Comparison of ENCODE assay signal across 7 mouse cellular contexts in genomic region chr15:101983949-101984601, GRCm38 (mm10). TPM values are rescaled to one million over a fixed set of nuclear protein-coding genes. Genes with fewer than 3 reads are reported as not detected.
DNase-seq lines count a peak whose midpoint lies in the region; ATAC-seq and TF ChIP-seq lines count a peak whose summit lies in the region.

No protein-coding gene starts in this region.

- WGBS in embryonic facial prominence, embryonic 12.5 days: 2% methylated on average over 15 of the region's 15 CpGs
- WGBS in heart, adult 2 months: 3% methylated on average over 15 of the region's 15 CpGs
- WGBS in limb, embryonic 13.5 days: 2% methylated on average over 15 of the region's 15 CpGs
- WGBS in midbrain, embryonic 16.5 days: 2% methylated on average over 15 of the region's 15 CpGs

- H3K36me3 ChIP-seq in embryonic facial prominence, embryonic 12.5 days: no peaks in the 10 kb centered on the region
- no peaks in the 10 kb centered on the region for H3K36me3 ChIP-seq in heart, adult 2 months (ENCODE audit: control insufficient read depth, insufficient read depth, low read length)
- no peaks in the 10 kb centered on the region for H3K36me3 ChIP-seq in limb, embryonic 13.5 days
- no peaks in the 10 kb centered on the region for H3K36me3 ChIP-seq in midbrain, embryonic 16.5 days (ENCODE audit: control insufficient read depth, insufficient read depth, low read length)

- peak overlapping the region; percentile 66 for H3K27ac ChIP-seq in embryonic facial prominence, embryonic 12.5 days
- H3K27ac ChIP-seq in heart, adult 2 months: peak overlapping the region; percentile 80
- H3K27ac ChIP-seq in limb, embryonic 13.5 days: peak overlapping the region; percentile 48
- H3K27ac ChIP-seq in midbrain, embryonic 16.5 days (ENCODE audit: low read length): peak overlapping the region; percentile 78

- no peak overlapping the region for H3K9ac ChIP-seq in embryonic facial prominence, embryonic 12.5 days
- peak overlapping the region; percentile 11; the same call in 1 of the 2 replicates for H3K9ac ChIP-seq in heart, adult 2 months (ENCODE audit: low read depth, low read length)
- peak overlapping the region; percentile 43 for H3K9ac ChIP-seq in limb, embryonic 13.5 days
- peak overlapping the region; percentile 42; the same call in 1 of the 2 replicates for H3K9ac ChIP-seq in midbrain, embryonic 16.5 days (ENCODE audit: low read depth, low read length)

- peak; percentile 96 for TF ChIP-seq EP300 in heart, adult 2 months (IDR thresholded peaks at IDR 0.05; ENCODE audit: insufficient read depth, low read depth, low read length)

- peak; percentile 74 for TF ChIP-seq POLR2A in heart, adult 2 months (IDR thresholded peaks at IDR 0.05; ENCODE audit: insufficient read depth, low read depth, low read length)

- peak overlapping the region; percentile 26 for H3K4me3 ChIP-seq in embryonic facial prominence, embryonic 12.5 days
- H3K4me3 ChIP-seq in heart, adult 2 months: peak overlapping the region; percentile 28; the same call in 1 of the 2 replicates
- H3K4me3 ChIP-seq in limb, embryonic 13.5 days: peak overlapping the region; percentile 25
- H3K4me3 ChIP-seq in midbrain, embryonic 16.5 days (ENCODE audit: low read depth, low read length): peak overlapping the region; percentile 29

- peak; percentile 90 for ATAC-seq in embryonic facial prominence, embryonic 12.5 days (ENCODE audit: insufficient number of reproducible peaks, insufficient read depth, low FRiP score, low TSS enrichment)
- ATAC-seq in limb, embryonic 13.5 days (ENCODE audit: low FRiP score, low read depth): peak; percentile 92
- ATAC-seq in midbrain, embryonic 16.5 days: peak; percentile 97

- no peaks in the 10 kb centered on the region for H3K9me3 ChIP-seq in embryonic facial prominence, embryonic 12.5 days
- no peaks in the 10 kb centered on the region for H3K9me3 ChIP-seq in limb, embryonic 13.5 days
- no peaks in the 10 kb centered on the region for H3K9me3 ChIP-seq in midbrain, embryonic 16.5 days (replicated peaks; ENCODE audit: control insufficient read depth, low read length, poor library complexity, severe bottlenecking)

- no peaks in the 10 kb centered on the region for H3K79me2 ChIP-seq in heart, adult 2 months (replicated peaks; ENCODE audit: control insufficient read depth, insufficient read depth, low read length)

- H3K4me2 ChIP-seq in embryonic facial prominence, embryonic 12.5 days (replicated peaks): peak overlapping the region; percentile 48
- H3K4me2 ChIP-seq in limb, embryonic 13.5 days (replicated peaks): peak overlapping the region; percentile 56
- H3K4me2 ChIP-seq in midbrain, embryonic 16.5 days (ENCODE audit: low read length): peak overlapping the region; percentile 53

- peaks cover 5% of the 10 kb centered on the region for H3K4me1 ChIP-seq in embryonic facial prominence, embryonic 12.5 days
- H3K4me1 ChIP-seq in heart, adult 2 months (ENCODE audit: control insufficient read depth, insufficient read depth, low read length): peaks cover 3% of the 10 kb centered on the region; the same call in 1 of the 2 replicates
- H3K4me1 ChIP-seq in limb, embryonic 13.5 days: peaks cover 11% of the 10 kb centered on the region; the same call in 1 of the 2 replicates
- no peaks in the 10 kb centered on the region; the same call in 1 of the 2 replicates for H3K4me1 ChIP-seq in midbrain, embryonic 16.5 days (ENCODE audit: control insufficient read depth, insufficient read depth, low read length)

- TF ChIP-seq CTCF in heart, adult 2 months (IDR thresholded peaks at IDR 0.05): peak; percentile 67

- DNase-seq in adrenal gland, postnatal 25 days: peak; percentile 84
- DNase-seq in heart, adult 2 months: peak; percentile 88 to 92
- peak; percentile 94 to 95 for DNase-seq in kidney, adult 8-10 months
- DNase-seq in spleen, postnatal 10 days (ENCODE audit: low spot score in 2 of 2): peak; percentile 80 to 90

- intact Hi-C loops in heart, adult 2 months (cut with DNase I): loop anchor here (1.0 to 10.0 kb wide), 3 partner anchors 11 to 241 kb away; no protein-coding TSS in a partner anchor

- no peaks in the 10 kb centered on the region for H3K27me3 ChIP-seq in embryonic facial prominence, embryonic 12.5 days
- no peaks in the 10 kb centered on the region for H3K27me3 ChIP-seq in heart, adult 2 months (ENCODE audit: control insufficient read depth, insufficient read depth, low read length)
- 0 out of 2 replicates have a peak, but pooled peaks cover 3% of the 10 kb centered on the region for H3K27me3 ChIP-seq in limb, embryonic 13.5 days
- H3K27me3 ChIP-seq in midbrain, embryonic 16.5 days (ENCODE audit: control insufficient read depth, insufficient read depth, low read depth, low read length): no peaks in the 10 kb centered on the region

RNA-seq across cellular contexts. Expression of gene Krt8, which starts 20.2 kb away (rescaled TPM):
- 0.36 and 1.00 TPM in 2 replicates for total RNA-seq in adrenal gland, postnatal 25 days (2021)
- 45.6 and 56.5 TPM in 2 replicates for polyA plus RNA-seq in embryonic facial prominence, embryonic 12.5 days (2016; fragmentation: Nextera tagmentation; extraction: Ambion mirVana)
- 1 to 10 TPM; 1.7 TPM for total RNA-seq in heart, adult 2 months (2021)
- polyA plus RNA-seq in heart, adult 2 months (2012; rRNA removed): 2.3 and 9.8 TPM in 2 replicates
- 7.3 and 7.8 TPM in 2 replicates for polyA plus RNA-seq in limb, embryonic 13.5 days (2015; fragmentation: Nextera tagmentation; extraction: Ambion mirVana)
- polyA plus RNA-seq in midbrain, embryonic 16.5 days (2015; fragmentation: Nextera tagmentation; extraction: Ambion mirVana): 2.2 TPM in 2 replicates

RNA-seq across cellular contexts. Expression of gene Krt78, which starts 30.0 kb away (rescaled TPM):
- not detected in 2 replicates for total RNA-seq in adrenal gland, postnatal 25 days (2021)
- polyA plus RNA-seq in embryonic facial prominence, embryonic 12.5 days (2016; fragmentation: Nextera tagmentation; extraction: Ambion mirVana): 0.13 TPM in 1 of 2 replicates, not detected in the other
- total RNA-seq in heart, adult 2 months (2021): under 1 TPM in 1 of 2 experiments, not detected in 1; 0.08 TPM
- polyA plus RNA-seq in heart, adult 2 months (2012; rRNA removed): not detected in 2 replicates
- 0.06 TPM in 1 of 2 replicates, not detected in the other for polyA plus RNA-seq in limb, embryonic 13.5 days (2015; fragmentation: Nextera tagmentation; extraction: Ambion mirVana)
- polyA plus RNA-seq in midbrain, embryonic 16.5 days (2015; fragmentation: Nextera tagmentation; extraction: Ambion mirVana): not detected in 2 replicates

RNA-seq across cellular contexts. Expression of gene Krt18, which starts 43.9 kb away (rescaled TPM):
- 1.5 and 1.8 TPM in 2 replicates for total RNA-seq in adrenal gland, postnatal 25 days (2021)
- 47.5 and 50.6 TPM in 2 replicates for polyA plus RNA-seq in embryonic facial prominence, embryonic 12.5 days (2016; fragmentation: Nextera tagmentation; extraction: Ambion mirVana)
- 1 to 10 TPM; 2.6 to 2.7 TPM for total RNA-seq in heart, adult 2 months (2021)
- polyA plus RNA-seq in heart, adult 2 months (2012; rRNA removed): 2.7 and 6.7 TPM in 2 replicates
- 20.9 and 21.2 TPM in 2 replicates for polyA plus RNA-seq in limb, embryonic 13.5 days (2015; fragmentation: Nextera tagmentation; extraction: Ambion mirVana)
- polyA plus RNA-seq in midbrain, embryonic 16.5 days (2015; fragmentation: Nextera tagmentation; extraction: Ambion mirVana): 3.8 and 5.1 TPM in 2 replicates

RNA-seq across cellular contexts. Expression of gene Krt79, which starts 44.0 kb away (rescaled TPM):
- 0.57 and 0.76 TPM in 2 replicates for total RNA-seq in adrenal gland, postnatal 25 days (2021)
- polyA plus RNA-seq in embryonic facial prominence, embryonic 12.5 days (2016; fragmentation: Nextera tagmentation; extraction: Ambion mirVana): 0.28 TPM in 1 of 2 replicates, not detected in the other
- total RNA-seq in heart, adult 2 months (2021): under 1 TPM in 1 of 2 experiments, not detected in 1; 0.27 TPM
- 1.5 and 2.3 TPM in 2 replicates for polyA plus RNA-seq in heart, adult 2 months (2012; rRNA removed)
- 0.15 and 0.20 TPM in 2 replicates for polyA plus RNA-seq in limb, embryonic 13.5 days (2015; fragmentation: Nextera tagmentation; extraction: Ambion mirVana)
- 0.25 and 0.51 TPM in 2 replicates for polyA plus RNA-seq in midbrain, embryonic 16.5 days (2015; fragmentation: Nextera tagmentation; extraction: Ambion mirVana)

RNA-seq across cellular contexts. Expression of gene Krt4, which starts 59.5 kb away (rescaled TPM):
- not detected in 2 replicates for total RNA-seq in adrenal gland, postnatal 25 days (2021)
- polyA plus RNA-seq in embryonic facial prominence, embryonic 12.5 days (2016; fragmentation: Nextera tagmentation; extraction: Ambion mirVana): 0.20 and 0.68 TPM in 2 replicates
- not detected for total RNA-seq in heart, adult 2 months (2021)
- polyA plus RNA-seq in heart, adult 2 months (2012; rRNA removed): 0.43 TPM in 1 of 2 replicates, not detected in the other
- 4.1 and 6.3 TPM in 2 replicates for polyA plus RNA-seq in limb, embryonic 13.5 days (2015; fragmentation: Nextera tagmentation; extraction: Ambion mirVana)
- not detected in 2 replicates for polyA plus RNA-seq in midbrain, embryonic 16.5 days (2015; fragmentation: Nextera tagmentation; extraction: Ambion mirVana)

Comparison
In these comparisons a context has a peak if more than half of its experiments do, and no peak if none do; other contexts are left out.
1. Peak in every context shown above with its lines: DNase-seq, ATAC-seq, H3K4me3 ChIP-seq and H3K27ac ChIP-seq.